Mouse (Mus musculus): ENCODE measurements around the gene Morn5. TPM values are rescaled to one million over a fixed set of nuclear protein-coding genes. Genes with fewer than 3 reads are reported as not detected.

Gene Morn5
- total RNA-seq, 2 experiments from 2014 or later = not detected

GRCm38 (mm10) chr2:36103555-36104367 is 54.5 kb downstream of the Morn5 start:
- no peak for ATAC-seq (replicated peaks; ENCODE audit: poor library complexity)

DNA sequence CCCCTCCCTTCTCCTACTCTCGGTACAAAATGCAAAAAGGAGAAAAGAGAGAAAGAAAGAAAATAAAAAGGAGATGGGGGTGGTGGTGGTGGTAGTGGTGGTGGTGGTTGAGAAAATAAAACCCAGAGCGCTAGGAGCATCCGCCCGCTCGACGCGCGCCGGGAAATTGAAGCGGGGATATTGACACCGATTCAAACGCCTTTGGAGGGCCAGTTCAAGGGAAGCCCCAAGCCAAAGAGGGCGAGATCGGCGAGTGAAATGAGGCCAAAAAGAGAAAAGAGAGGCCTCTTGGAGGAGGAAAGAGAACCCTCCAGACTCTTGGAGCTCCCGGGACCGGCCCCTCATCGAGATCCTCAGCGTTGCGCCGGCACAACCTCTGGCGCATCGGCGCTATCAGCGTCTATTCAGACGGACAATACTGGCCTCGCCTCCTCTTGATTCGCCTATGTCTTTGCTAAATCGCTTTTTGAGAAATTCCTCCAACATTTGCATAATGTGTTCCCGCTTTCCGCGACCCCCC is 55.2 kb downstream of the Morn5 start:
- no peak for ATAC-seq (replicated peaks; ENCODE audit: poor library complexity)

DNA sequence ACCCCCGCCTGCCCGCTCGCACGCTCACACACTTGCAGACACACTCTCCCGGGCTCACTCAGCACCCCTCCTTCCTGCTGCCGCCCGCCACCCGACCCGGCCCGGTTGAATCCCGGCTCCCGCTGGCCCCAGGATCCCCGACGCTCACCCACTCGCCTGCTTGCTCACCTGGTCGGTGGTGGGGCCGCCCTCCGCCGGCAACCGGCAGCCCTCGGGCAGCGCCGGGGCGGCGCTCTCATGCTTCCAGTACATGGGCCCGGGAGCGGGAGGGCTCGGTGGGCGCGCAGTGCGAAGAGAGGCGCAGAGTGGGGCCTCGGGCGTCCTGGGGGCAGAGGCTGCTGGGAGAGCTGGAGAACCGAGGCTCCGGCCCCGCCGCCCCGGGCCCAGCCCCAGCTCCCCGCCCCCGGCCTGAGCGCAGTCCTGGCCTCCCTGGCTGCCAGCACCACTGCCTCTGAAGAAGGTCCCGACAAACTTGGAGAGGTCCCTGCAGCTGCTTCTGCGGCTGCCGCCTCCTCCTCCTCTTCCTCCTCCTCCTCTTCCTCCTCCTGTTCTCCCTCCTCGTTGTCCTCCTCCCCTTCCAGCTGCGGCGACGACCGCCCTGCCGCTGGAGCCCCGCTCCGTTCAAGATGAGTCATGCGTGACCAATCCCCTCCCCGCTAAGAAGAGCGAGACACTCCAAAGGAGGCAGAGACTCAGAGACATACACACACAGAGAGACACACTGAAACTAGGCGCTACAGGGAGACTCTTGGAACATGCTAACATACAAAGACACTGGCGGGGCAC is 55.9 kb downstream of the Morn5 start, which contains the start of gene Lhx6:
TSS of gene Lhx6 (minus strand) at position 453 of the 786 bp plus-strand sequence.
- ATAC-seq (replicated peaks; ENCODE audit: poor library complexity) = peak; percentile 41; the same call in 1 of the 2 replicates

DNA sequence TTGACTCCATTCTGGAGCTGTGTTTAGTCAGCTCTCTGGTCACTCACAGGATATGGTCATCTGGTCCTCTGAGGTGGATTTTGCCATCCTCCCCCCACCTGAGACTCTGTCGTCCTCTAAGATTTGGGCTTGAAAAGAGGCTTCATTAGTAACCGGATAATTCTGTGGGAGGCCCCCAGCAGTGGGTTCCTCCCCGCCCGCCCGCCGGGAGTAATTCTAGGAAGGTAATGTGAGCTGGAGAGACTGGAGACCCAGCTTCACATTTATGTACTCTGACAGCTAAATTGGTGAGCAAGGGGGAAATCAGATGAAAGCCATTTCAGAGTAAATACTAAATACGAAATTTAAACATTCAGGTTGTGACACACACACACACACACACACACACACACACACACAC is 59.4 kb downstream of the Morn5 start:
- no peak for ATAC-seq (replicated peaks; ENCODE audit: poor library complexity)

DNA sequence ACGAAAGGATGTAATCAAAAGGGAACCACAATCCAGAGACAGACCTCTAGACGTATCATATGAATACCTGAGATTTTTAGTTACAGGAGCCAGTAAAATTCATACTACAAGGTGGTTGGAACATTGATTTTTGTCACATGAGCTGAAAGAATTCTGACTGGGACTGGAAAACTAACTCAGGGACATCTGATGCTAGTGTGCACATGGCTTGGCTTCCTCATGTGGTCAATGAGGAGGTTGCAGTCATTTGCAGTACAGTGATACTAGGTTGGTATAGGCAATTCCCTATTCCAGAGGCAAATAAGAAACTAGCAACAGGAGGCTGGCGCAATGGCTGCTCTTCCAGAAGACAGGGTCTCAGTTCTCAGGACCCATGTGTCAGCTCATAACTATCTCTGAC is 63.4 kb downstream of the Morn5 start:
- no peak for ATAC-seq (replicated peaks; ENCODE audit: poor library complexity)

DNA sequence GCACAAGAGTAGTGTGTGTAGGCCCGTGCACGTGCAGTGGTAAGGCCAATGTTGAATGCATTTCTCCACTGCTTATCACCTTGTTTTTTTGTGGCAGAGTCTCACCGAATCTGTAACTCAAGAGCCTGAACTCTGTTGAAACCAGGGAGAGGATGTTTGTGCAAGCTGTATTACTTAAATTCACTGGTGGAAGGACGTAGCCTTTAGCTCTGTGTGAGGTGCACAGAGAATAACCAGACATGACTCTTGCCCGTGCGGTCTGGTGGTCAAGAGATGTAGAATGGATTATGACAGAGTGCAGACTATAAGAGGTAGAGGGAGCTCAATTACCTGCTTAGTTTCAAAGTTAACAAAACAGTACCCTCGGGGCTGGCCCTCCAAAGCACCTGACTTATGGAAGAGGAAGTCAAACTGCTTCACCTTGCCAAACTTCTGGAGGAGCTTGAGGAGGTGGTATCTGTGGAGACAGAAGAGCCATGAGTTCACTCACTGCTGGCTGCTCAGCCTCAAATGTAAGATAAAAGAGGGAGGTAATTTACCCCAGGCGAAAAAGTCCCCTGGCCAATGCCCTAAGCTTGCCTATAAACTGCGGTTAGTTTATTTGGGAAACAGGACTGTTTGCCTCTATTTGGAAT is 77.7 kb downstream of the Morn5 start:
- 0 out of 2 replicates have a peak, but pooled peaks have one; percentile 31 for ATAC-seq (replicated peaks; ENCODE audit: poor library complexity)

DNA sequence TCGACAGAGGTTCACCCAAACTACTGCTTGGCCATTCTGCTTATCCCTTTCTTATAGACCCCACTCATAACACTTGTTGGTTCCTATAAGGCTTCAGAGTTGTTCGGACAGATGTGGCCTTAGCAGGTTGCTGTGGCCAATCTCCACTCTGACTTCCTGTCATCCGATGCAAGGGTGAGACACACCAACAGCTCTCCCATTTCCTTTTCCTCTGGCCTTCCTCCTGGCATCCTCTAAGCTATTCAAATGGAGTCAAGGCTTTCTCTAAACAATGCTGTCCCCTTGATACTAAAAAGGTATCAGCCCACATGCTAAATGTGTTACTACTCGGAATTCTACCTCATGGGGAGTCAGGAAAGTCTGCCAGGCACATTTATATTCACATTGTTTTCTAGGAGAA is 78.7 kb downstream of the Morn5 start:
- no peak for ATAC-seq (replicated peaks; ENCODE audit: poor library complexity)

DNA sequence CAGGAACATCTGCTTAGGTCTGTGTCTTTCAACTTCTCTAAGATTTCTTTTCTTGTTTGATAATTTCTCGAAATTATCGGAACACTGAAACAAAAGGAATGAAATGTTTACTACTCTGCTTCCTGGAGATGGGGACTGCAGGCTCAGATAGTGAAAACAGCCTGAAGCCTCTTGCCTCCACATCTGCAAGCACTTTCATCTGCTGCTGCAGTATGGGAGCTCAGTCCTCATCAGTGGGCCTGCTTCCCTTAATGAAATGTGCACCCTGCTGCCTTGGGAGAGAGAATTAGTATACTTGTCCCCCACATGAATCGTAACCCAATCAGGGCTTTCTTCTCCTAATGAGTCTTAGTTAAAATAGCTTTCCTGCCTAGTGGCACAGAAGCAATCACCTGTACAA is 79.8 kb downstream of the Morn5 start:
- ATAC-seq (replicated peaks; ENCODE audit: poor library complexity) = no peak

Other genes starting within 250 kb of the Morn5 start
- gene Ttll11, start 69.5 kb upstream of the Morn5 start, total RNA-seq (2015) = not detected in 2 replicates
- gene Ttll11, start 69.5 kb upstream of the Morn5 start, total RNA-seq (2017) = 0.04 TPM in 1 of 2 replicates, not detected in the other
- 85.0 and 100 TPM in 2 replicates for gene Ndufa8, start 52 bp upstream of the Morn5 start, total RNA-seq (2015)
- gene Ndufa8, start 52 bp upstream of the Morn5 start, total RNA-seq (2017) = 42.4 and 53.3 TPM in 2 replicates
- gene Lhx6, start 56.0 kb downstream of the Morn5 start, total RNA-seq (2015) = not detected in 2 replicates
- gene Lhx6, start 56.0 kb downstream of the Morn5 start, total RNA-seq (2017) = not detected in 2 replicates
- 21.4 and 21.6 TPM in 2 replicates for gene Mrrf, start 86.9 kb downstream of the Morn5 start, total RNA-seq (2015)
- gene Mrrf, start 86.9 kb downstream of the Morn5 start, total RNA-seq (2017) = 23.5 and 24.4 TPM in 2 replicates
- gene Rbm18, start 87.3 kb downstream of the Morn5 start, total RNA-seq (2015) = 32.7 and 34.3 TPM in 2 replicates
- gene Rbm18, start 87.3 kb downstream of the Morn5 start, total RNA-seq (2017) = 21.0 and 22.2 TPM in 2 replicates
- gene Ptgs1, start 181.0 kb downstream of the Morn5 start, total RNA-seq (2015) = 32.0 and 36.6 TPM in 2 replicates
- gene Ptgs1, start 181.0 kb downstream of the Morn5 start, total RNA-seq (2017) = 40.4 and 40.5 TPM in 2 replicates